Mouse (Mus musculus): Measurements from ENCODE around the gene Msantd3. TPM values are rescaled to one million over a fixed set of nuclear protein-coding genes. Genes with fewer than 3 reads are reported as not detected.

Gene Msantd3
- polyA plus RNA-seq, 1 experiment from 2014 or later: 53.9 TPM

- WGBS: 81% methylated on average over 9 of the region's 9 CpGs
- H3K36me3 ChIP-seq (replicated peaks): peaks cover 48% of the 10 kb centered on the region
- H3K4me3 ChIP-seq: no peak overlapping the region
- peaks cover 16% of the 10 kb centered on the region for H3K4me1 ChIP-seq
- no peaks in the 10 kb centered on the region for H3K27me3 ChIP-seq (replicated peaks; ENCODE audit: low read depth, poor library complexity, severe bottlenecking)
- no peak for DNase-seq (ENCODE audit: low spot score)
- no peak overlapping the region for H3K27ac ChIP-seq (replicated peaks)
- H3K9me3 ChIP-seq: no peaks in the 10 kb centered on the region; the same call in 1 of the 2 replicates
Observed at GRCm38 (mm10) chr4:48588576-48588975, 48.8 kb downstream of the Msantd3 start.

- no peak overlapping the region for H3K27ac ChIP-seq (replicated peaks)
- peaks cover 53% of the 10 kb centered on the region for H3K36me3 ChIP-seq (replicated peaks)
- no peak for DNase-seq (ENCODE audit: low spot score)
- H3K4me1 ChIP-seq: peaks cover 8% of the 10 kb centered on the region
- 92% methylated on average over 7 of the region's 7 CpGs for WGBS
- no peak overlapping the region for H3K4me3 ChIP-seq
- no peaks in the 10 kb centered on the region for H3K27me3 ChIP-seq (replicated peaks; ENCODE audit: low read depth, poor library complexity, severe bottlenecking)
- H3K9me3 ChIP-seq: no peaks in the 10 kb centered on the region; the same call in 1 of the 2 replicates
Observed at GRCm38 (mm10) chr4:48590862-48591261, 51.1 kb downstream of the Msantd3 start.

GRCm38 (mm10) chr4:48591390-48591789 lies 51.7 kb downstream of the Msantd3 start:
- Histone ChIP-seq H3K9me3 (no peaks in the 10 kb centered on the region; the same call in 1 of the 2 replicates), H3K4me1 (peaks cover 7% of the 10 kb centered on the region), H3K36me3 (replicated peaks) (peaks cover 59% of the 10 kb centered on the region), H3K4me3 (no peak overlapping the region), H3K27me3 (replicated peaks; ENCODE audit: low read depth, poor library complexity, severe bottlenecking) (no peaks in the 10 kb centered on the region), H3K27ac (replicated peaks) (no peak overlapping the region)
- WGBS: 93% methylated on average over 3 of the region's 3 CpGs
- DNase-seq (ENCODE audit: low spot score): no peak

GRCm38 (mm10) chr4:48592328-48592727 lies 52.6 kb downstream of the Msantd3 start:
- Histone ChIP-seq H3K36me3 (replicated peaks) (peaks cover 64% of the 10 kb centered on the region), H3K27me3 (replicated peaks; ENCODE audit: low read depth, poor library complexity, severe bottlenecking) (no peaks in the 10 kb centered on the region), H3K27ac (replicated peaks) (no peak overlapping the region), H3K4me1 (no peaks in the 10 kb centered on the region), H3K4me3 (no peak overlapping the region), H3K9me3 (no peaks in the 10 kb centered on the region; the same call in 1 of the 2 replicates)
- no peak for DNase-seq (ENCODE audit: low spot score)
- 74% methylated on average over 5 of the region's 5 CpGs for WGBS

- H3K27ac ChIP-seq (replicated peaks): no peak overlapping the region
- H3K4me1 ChIP-seq: peaks cover 1% of the 10 kb centered on the region; the same call in 1 of the 2 replicates
- H3K36me3 ChIP-seq (replicated peaks): peaks cover 60% of the 10 kb centered on the region
- no peaks in the 10 kb centered on the region for H3K9me3 ChIP-seq
- no peak overlapping the region for H3K4me3 ChIP-seq
- 96% methylated on average over 7 of the region's 7 CpGs for WGBS
- DNase-seq (ENCODE audit: low spot score): no peak
- no peaks in the 10 kb centered on the region for H3K27me3 ChIP-seq (replicated peaks; ENCODE audit: low read depth, poor library complexity, severe bottlenecking)
Observed at GRCm38 (mm10) chr4:48592844-48593243, 53.1 kb downstream of the Msantd3 start.

GRCm38 (mm10) chr4:48596111-48596510 lies 56.4 kb downstream of the Msantd3 start:
- Histone ChIP-seq H3K36me3 (replicated peaks) (peaks cover 55% of the 10 kb centered on the region), H3K27ac (replicated peaks) (no peak overlapping the region), H3K4me3 (no peak overlapping the region), H3K4me1 (peaks cover 7% of the 10 kb centered on the region; the same call in 1 of the 2 replicates), H3K27me3 (replicated peaks; ENCODE audit: low read depth, poor library complexity, severe bottlenecking) (no peaks in the 10 kb centered on the region), H3K9me3 (peaks cover 8% of the 10 kb centered on the region; the same call in 1 of the 2 replicates)
- 97% methylated on average over 7 of the region's 7 CpGs for WGBS
- no peak for DNase-seq (ENCODE audit: low spot score)

GRCm38 (mm10) chr4:48605650-48606049 lies 65.9 kb downstream of the Msantd3 start:
- H3K9me3 ChIP-seq: no peaks in the 10 kb centered on the region
- no peaks in the 10 kb centered on the region for H3K4me1 ChIP-seq
- no peaks in the 10 kb centered on the region for H3K27me3 ChIP-seq (replicated peaks; ENCODE audit: low read depth, poor library complexity, severe bottlenecking)
- peaks cover 73% of the 10 kb centered on the region for H3K36me3 ChIP-seq (replicated peaks)
- no peak overlapping the region for H3K4me3 ChIP-seq
- no peak for DNase-seq (ENCODE audit: low spot score)
- H3K27ac ChIP-seq (replicated peaks): no peak overlapping the region
- 43% methylated on average over 3 of the region's 3 CpGs for WGBS

GRCm38 (mm10) chr4:48609485-48609884 lies 69.8 kb downstream of the Msantd3 start:
- 94% methylated on average over 9 of the region's 9 CpGs for WGBS
- Histone ChIP-seq H3K4me3 (no peak overlapping the region), H3K27ac (replicated peaks) (no peak overlapping the region), H3K9me3 (no peaks in the 10 kb centered on the region), H3K4me1 (no peaks in the 10 kb centered on the region), H3K27me3 (replicated peaks; ENCODE audit: low read depth, poor library complexity, severe bottlenecking) (no peaks in the 10 kb centered on the region), H3K36me3 (replicated peaks) (peaks cover 84% of the 10 kb centered on the region)
- DNase-seq (ENCODE audit: low spot score): no peak

GRCm38 (mm10) chr4:48610251-48610650 lies 70.5 kb downstream of the Msantd3 start:
- no peak for DNase-seq (ENCODE audit: low spot score)
- Histone ChIP-seq H3K9me3 (no peaks in the 10 kb centered on the region), H3K4me3 (no peak overlapping the region), H3K36me3 (replicated peaks) (peaks cover 82% of the 10 kb centered on the region), H3K27me3 (replicated peaks; ENCODE audit: low read depth, poor library complexity, severe bottlenecking) (no peaks in the 10 kb centered on the region), H3K27ac (replicated peaks) (no peak overlapping the region), H3K4me1 (no peaks in the 10 kb centered on the region)
- WGBS: 95% methylated on average over 6 of the region's 6 CpGs

Other genes starting within 250 kb of the Msantd3 start
- 77.5 and 79.0 TPM in 2 replicates for gene Tex10, start 66.5 kb upstream of the Msantd3 start, polyA plus RNA-seq (2016; fragmentation: Nextera tagmentation; extraction: Ambion mirVana)
- gene Tmeff1, start 45.2 kb downstream of the Msantd3 start, polyA plus RNA-seq (2016; fragmentation: Nextera tagmentation; extraction: Ambion mirVana): 110 and 112 TPM in 2 replicates
- gene Cavin4, start 123.6 kb downstream of the Msantd3 start, polyA plus RNA-seq (2016; fragmentation: Nextera tagmentation; extraction: Ambion mirVana): 1.8 TPM in 2 replicates